Mouse (Mus musculus): ENCODE measurements around the gene Tmc5. TPM values are rescaled to one million over a fixed set of nuclear protein-coding genes. Genes with fewer than 3 reads are reported as not detected.

Tmc5 gene
- polyA plus RNA-seq, 1 experiment from 2014 or later, result 0.91 TPM

DNA sequence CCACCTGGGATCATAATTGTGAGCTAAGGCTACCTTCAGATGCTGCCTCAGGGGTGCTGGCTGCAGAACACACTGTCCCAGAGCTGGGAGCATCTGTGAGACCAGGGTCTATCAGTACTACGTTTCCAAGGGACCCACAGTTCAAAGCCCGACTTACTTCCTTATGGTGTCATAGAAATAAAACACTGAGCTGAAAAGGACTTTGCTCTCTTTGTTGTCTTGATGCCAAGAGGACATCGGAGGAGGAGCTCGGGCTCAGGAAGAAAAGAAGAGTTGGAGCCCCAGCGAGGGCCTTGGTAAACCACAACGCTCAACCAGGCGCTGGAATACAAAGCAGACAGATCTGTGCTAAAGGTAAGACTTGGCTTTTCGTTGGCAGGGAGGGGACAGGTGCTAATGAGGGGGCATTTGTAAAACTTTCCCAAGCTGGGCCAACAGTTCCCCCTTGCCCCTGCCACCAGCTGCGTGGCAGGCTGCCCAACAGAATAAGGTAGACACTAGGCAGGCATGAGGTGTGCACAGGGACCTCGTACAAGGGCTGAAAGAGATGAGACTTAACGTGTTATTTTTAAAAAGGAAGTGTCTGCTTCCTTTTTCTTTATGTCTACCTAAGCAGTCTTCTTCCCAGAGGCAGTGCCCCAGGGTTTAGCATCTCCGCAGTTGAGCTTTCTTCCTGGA, 3.0 kb downstream of the Tmc5 start:
- 59% methylated on average over 12 of the region's 12 CpGs for WGBS
- H3K9ac ChIP-seq (ENCODE audit: low read depth, low read length), result no peak overlapping the region
- ATAC-seq (replicated peaks; ENCODE audit: low FRiP score, low read depth) (no peak), DNase-seq (ENCODE audit: low spot score) (no peak)
- no peak overlapping the region for H3K27ac ChIP-seq
- TF ChIP-seq CTCF (IDR thresholded peaks at IDR 0.05; ENCODE audit: low read depth), result no peak
- H3K9me3 ChIP-seq (replicated peaks; ENCODE audit: low read length), result no peaks in the 10 kb centered on the region
- no peak overlapping the region for H3K4me2 ChIP-seq (ENCODE audit: low read length)
- no peaks in the 10 kb centered on the region for H3K27me3 ChIP-seq (ENCODE audit: insufficient read depth, low read length)
- H3K4me3 ChIP-seq (replicated peaks; ENCODE audit: low read depth, low read length), result no peak overlapping the region
- H3K4me1 ChIP-seq (replicated peaks; ENCODE audit: insufficient read depth, low read length), result peaks cover 7% of the 10 kb centered on the region; the same call in 1 of the 2 replicates
- H3K36me3 ChIP-seq (ENCODE audit: insufficient read depth, low read length), result no peaks in the 10 kb centered on the region

DNA sequence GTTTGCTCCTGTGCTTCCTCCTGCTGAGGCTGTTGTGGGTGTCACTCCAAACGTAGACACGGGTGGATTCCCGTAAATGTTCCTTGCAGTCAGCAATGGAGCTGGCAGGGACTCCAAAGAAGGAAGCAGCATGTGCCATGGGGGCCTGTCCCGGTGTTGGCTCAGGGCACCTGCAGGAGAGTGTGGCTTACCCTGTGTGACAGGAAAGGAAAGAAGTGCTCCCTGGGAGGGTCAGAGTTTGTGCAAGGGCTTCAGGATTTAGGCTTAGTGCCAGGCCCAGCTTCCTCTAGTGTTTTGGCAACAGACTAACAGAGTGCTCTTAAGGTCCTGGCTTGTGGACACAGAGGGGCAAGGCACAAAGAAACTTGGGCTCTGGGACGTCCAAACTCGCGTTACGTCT, 7.7 kb downstream of the Tmc5 start:
- H3K36me3 ChIP-seq (ENCODE audit: insufficient read depth, low read length), result no peaks in the 10 kb centered on the region
- WGBS, result 74% methylated on average over 8 of the region's 8 CpGs
- ATAC-seq (replicated peaks; ENCODE audit: low FRiP score, low read depth), result no peak
- TF ChIP-seq CTCF (IDR thresholded peaks at IDR 0.05; ENCODE audit: low read depth), result no peak
- no peaks in the 10 kb centered on the region for H3K27me3 ChIP-seq (ENCODE audit: insufficient read depth, low read length)
- no peak overlapping the region for H3K4me2 ChIP-seq (ENCODE audit: low read length)
- no peak for DNase-seq (ENCODE audit: low spot score)
- no peaks in the 10 kb centered on the region for H3K4me1 ChIP-seq (replicated peaks; ENCODE audit: insufficient read depth, low read length)
- H3K4me3 ChIP-seq (replicated peaks; ENCODE audit: low read depth, low read length), result no peak overlapping the region
- H3K9me3 ChIP-seq (replicated peaks; ENCODE audit: low read length), result no peaks in the 10 kb centered on the region
- H3K27ac ChIP-seq, result no peak overlapping the region
- H3K9ac ChIP-seq (ENCODE audit: low read depth, low read length), result no peak overlapping the region

DNA sequence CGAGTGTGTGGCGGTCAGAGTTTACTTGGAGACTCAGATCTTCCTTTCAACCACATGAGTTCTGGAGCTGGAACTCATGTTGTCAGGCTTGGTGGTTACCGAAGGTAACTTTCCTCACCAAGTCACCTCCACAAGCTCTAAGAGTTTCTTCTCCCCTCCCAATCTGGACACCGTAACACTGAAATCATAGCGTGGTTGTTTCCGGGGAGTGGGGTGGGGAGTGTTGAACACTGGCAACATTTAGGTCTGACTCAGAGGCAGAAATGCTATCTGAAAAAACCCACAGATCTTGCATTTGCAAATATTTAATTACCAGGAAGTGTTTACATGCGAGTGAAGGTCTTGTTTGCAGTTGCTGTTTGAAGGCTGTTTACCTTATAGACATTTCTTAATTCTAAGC, 12.7 kb downstream of the Tmc5 start:
- no peaks in the 10 kb centered on the region for H3K27me3 ChIP-seq (ENCODE audit: insufficient read depth, low read length)
- no peaks in the 10 kb centered on the region for H3K36me3 ChIP-seq (ENCODE audit: insufficient read depth, low read length)
- no peak overlapping the region for H3K4me2 ChIP-seq (ENCODE audit: low read length)
- H3K9me3 ChIP-seq (replicated peaks; ENCODE audit: low read length), result no peaks in the 10 kb centered on the region
- no peaks in the 10 kb centered on the region for H3K4me1 ChIP-seq (replicated peaks; ENCODE audit: insufficient read depth, low read length)
- TF ChIP-seq CTCF (IDR thresholded peaks at IDR 0.05; ENCODE audit: low read depth), result no peak
- no peak overlapping the region for H3K9ac ChIP-seq (ENCODE audit: low read depth, low read length)
- no peak overlapping the region for H3K27ac ChIP-seq
- 92% methylated on average over 7 of the region's 7 CpGs for WGBS
- DNase-seq (ENCODE audit: low spot score) (no peak), ATAC-seq (replicated peaks; ENCODE audit: low FRiP score, low read depth) (no peak)
- no peak overlapping the region for H3K4me3 ChIP-seq (replicated peaks; ENCODE audit: low read depth, low read length)

DNA sequence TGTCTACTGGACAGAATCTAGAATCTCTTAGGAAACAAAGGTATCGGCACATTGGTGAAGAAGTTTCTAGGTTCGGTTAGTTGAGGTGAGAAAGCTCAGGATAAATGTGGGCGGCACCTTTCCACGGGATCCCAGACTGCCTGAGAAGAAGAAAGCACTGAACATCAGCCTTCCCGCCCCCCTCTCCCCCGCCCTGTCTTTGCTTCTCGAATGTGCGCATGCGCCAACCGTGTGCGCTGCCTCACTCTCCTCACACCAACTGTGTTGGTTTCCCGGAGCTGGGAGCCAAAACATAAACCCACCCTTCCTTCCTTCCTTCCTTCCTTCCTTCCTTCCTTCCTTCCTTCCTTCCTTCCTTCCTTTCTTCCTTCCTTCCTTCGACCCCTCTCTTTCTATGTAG, 13.6 kb downstream of the Tmc5 start:
- no peaks in the 10 kb centered on the region for H3K9me3 ChIP-seq (replicated peaks; ENCODE audit: low read length)
- TF ChIP-seq CTCF (IDR thresholded peaks at IDR 0.05; ENCODE audit: low read depth), result no peak
- H3K9ac ChIP-seq (ENCODE audit: low read depth, low read length), result no peak overlapping the region
- no peak for ATAC-seq (replicated peaks; ENCODE audit: low FRiP score, low read depth)
- H3K4me1 ChIP-seq (replicated peaks; ENCODE audit: insufficient read depth, low read length), result no peaks in the 10 kb centered on the region
- DNase-seq (ENCODE audit: low spot score), result no peak
- H3K4me2 ChIP-seq (ENCODE audit: low read length), result no peak overlapping the region
- WGBS, result 84% methylated on average over 13 of the region's 13 CpGs
- H3K4me3 ChIP-seq (replicated peaks; ENCODE audit: low read depth, low read length), result no peak overlapping the region
- no peaks in the 10 kb centered on the region for H3K27me3 ChIP-seq (ENCODE audit: insufficient read depth, low read length)
- no peak overlapping the region for H3K27ac ChIP-seq
- no peaks in the 10 kb centered on the region for H3K36me3 ChIP-seq (ENCODE audit: insufficient read depth, low read length)

DNA sequence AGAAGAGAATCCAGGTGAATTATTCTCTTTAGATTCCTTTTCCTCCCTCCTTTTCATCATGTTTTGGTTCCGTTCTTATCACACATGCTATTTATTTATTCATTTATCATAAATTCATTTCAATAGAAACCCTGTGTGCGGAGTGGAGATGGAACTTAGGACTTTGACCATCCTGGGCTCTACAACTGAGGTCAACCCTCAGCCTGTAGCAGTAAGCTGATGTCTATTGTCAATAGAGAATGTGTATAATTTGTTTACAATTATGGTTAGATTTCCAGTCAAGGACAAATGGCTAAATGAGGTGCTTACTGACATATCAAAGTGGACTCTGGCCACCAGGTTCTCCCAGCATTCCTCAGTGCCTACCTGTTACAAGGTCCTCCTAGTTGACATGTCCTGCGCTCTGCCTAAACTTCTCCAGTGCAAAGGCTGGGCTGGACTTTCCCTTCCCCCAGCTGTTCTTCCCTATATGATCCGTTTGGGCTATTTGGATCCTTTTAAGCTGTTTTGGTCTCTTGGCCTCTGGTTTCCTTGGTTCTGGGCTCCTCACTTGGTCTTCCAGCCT, 14.2 kb downstream of the Tmc5 start:
- Histone ChIP-seq H3K4me1 (replicated peaks; ENCODE audit: insufficient read depth, low read length) (no peaks in the 10 kb centered on the region), H3K4me2 (ENCODE audit: low read length) (no peak overlapping the region), H3K9me3 (replicated peaks; ENCODE audit: low read length) (no peaks in the 10 kb centered on the region), H3K36me3 (ENCODE audit: insufficient read depth, low read length) (no peaks in the 10 kb centered on the region), H3K27me3 (ENCODE audit: insufficient read depth, low read length) (no peaks in the 10 kb centered on the region), H3K9ac (ENCODE audit: low read depth, low read length) (no peak overlapping the region), H3K27ac (no peak overlapping the region), H3K4me3 (replicated peaks; ENCODE audit: low read depth, low read length) (no peak overlapping the region)
- DNase-seq (ENCODE audit: low spot score), result no peak
- no peak for ATAC-seq (replicated peaks; ENCODE audit: low FRiP score, low read depth)
- 78% methylated on average over 4 of the region's 4 CpGs for WGBS
- TF ChIP-seq CTCF (IDR thresholded peaks at IDR 0.05; ENCODE audit: low read depth), result no peak

DNA sequence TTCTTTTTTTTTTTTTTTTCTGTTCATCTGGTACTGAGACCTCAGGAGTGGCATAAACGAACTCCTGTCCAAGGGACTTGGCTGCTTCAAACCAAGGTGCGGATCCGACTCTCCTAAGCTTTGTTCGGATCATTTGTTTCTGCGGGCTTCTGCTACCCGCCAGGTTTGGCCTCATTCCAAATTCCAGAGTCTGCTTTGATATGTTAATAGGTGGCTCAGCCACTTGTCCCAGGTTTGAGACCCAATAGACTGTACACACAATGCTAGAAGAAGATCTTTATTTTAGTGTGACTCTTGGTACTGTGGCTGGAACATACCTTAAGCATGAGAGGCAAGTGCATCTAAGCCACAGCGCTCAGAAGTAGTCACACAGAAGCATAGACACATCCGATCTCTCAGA, 14.8 kb downstream of the Tmc5 start:
- ATAC-seq (replicated peaks; ENCODE audit: low FRiP score, low read depth), result 0 out of 2 replicates have a peak, but pooled peaks have one; percentile 25

More for the DNA sequence above, 14.8 kb downstream of the Tmc5 start:
- DNase-seq (ENCODE audit: low spot score), result no peak
- no peak overlapping the region for H3K27ac ChIP-seq
- H3K9me3 ChIP-seq (replicated peaks; ENCODE audit: low read length), result no peaks in the 10 kb centered on the region
- H3K4me2 ChIP-seq (ENCODE audit: low read length), result no peak overlapping the region
- no peaks in the 10 kb centered on the region for H3K36me3 ChIP-seq (ENCODE audit: insufficient read depth, low read length)
- no peak for TF ChIP-seq CTCF (IDR thresholded peaks at IDR 0.05; ENCODE audit: low read depth)
- H3K9ac ChIP-seq (ENCODE audit: low read depth, low read length), result no peak overlapping the region
- WGBS, result 56% methylated on average over 8 of the region's 8 CpGs
- no peaks in the 10 kb centered on the region for H3K4me1 ChIP-seq (replicated peaks; ENCODE audit: insufficient read depth, low read length)
- H3K27me3 ChIP-seq (ENCODE audit: insufficient read depth, low read length), result no peaks in the 10 kb centered on the region
- H3K4me3 ChIP-seq (replicated peaks; ENCODE audit: low read depth, low read length), result no peak overlapping the region
